Mouse (Mus musculus): Measurements from ENCODE around the gene Klk8. TPM values are rescaled to one million over a fixed set of nuclear protein-coding genes. Genes with fewer than 3 reads are reported as not detected.
A peak's percentile ranks its signal among the peaks of the same experiment; 100 is the strongest.

The Klk8 gene
- polyA plus RNA-seq, 1 experiment: 3.1 TPM

GRCm38 (mm10) chr7:43774802-43775201 lies 22.6 kb upstream of the Klk8 start:
- TF ChIP-seq CTCF (IDR thresholded peaks at IDR 0.05; ENCODE audit: extremely low read depth, insufficient read depth, low read length): no peak
- TF ChIP-seq POLR2A (IDR thresholded peaks at IDR 0.05; ENCODE audit: extremely low read depth, insufficient read depth, low read length): no peak
- Histone ChIP-seq H3K27ac (ENCODE audit: insufficient read depth, low read length) (no peak overlapping the region), H3K4me1 (ENCODE audit: control insufficient read depth, insufficient read depth, low read length) (no peaks in the 10 kb centered on the region), H3K4me3 (ENCODE audit: insufficient read depth, low read length) (no peak overlapping the region)

- Histone ChIP-seq H3K4me3 (ENCODE audit: insufficient read depth, low read length) (no peak overlapping the region), H3K27ac (ENCODE audit: insufficient read depth, low read length) (no peak overlapping the region), H3K4me1 (ENCODE audit: control insufficient read depth, insufficient read depth, low read length) (no peaks in the 10 kb centered on the region)
- no peak for TF ChIP-seq CTCF (IDR thresholded peaks at IDR 0.05; ENCODE audit: extremely low read depth, insufficient read depth, low read length)
- TF ChIP-seq POLR2A (IDR thresholded peaks at IDR 0.05; ENCODE audit: extremely low read depth, insufficient read depth, low read length): no peak
These were observed 21.9 kb upstream of the Klk8 start for GRCm38 (mm10) chr7:43775311-43776057.

- no peak overlapping the region for H3K27ac ChIP-seq (ENCODE audit: insufficient read depth, low read length)
- H3K4me1 ChIP-seq (ENCODE audit: control insufficient read depth, insufficient read depth, low read length): no peaks in the 10 kb centered on the region
- no peak overlapping the region for H3K4me3 ChIP-seq (ENCODE audit: insufficient read depth, low read length)
- no peak for TF ChIP-seq POLR2A (IDR thresholded peaks at IDR 0.05; ENCODE audit: extremely low read depth, insufficient read depth, low read length)
- no peak for TF ChIP-seq CTCF (IDR thresholded peaks at IDR 0.05; ENCODE audit: extremely low read depth, insufficient read depth, low read length)
These were observed 20.9 kb upstream of the Klk8 start for GRCm38 (mm10) chr7:43776506-43776905.

- Histone ChIP-seq H3K4me1 (ENCODE audit: control insufficient read depth, insufficient read depth, low read length) (no peaks in the 10 kb centered on the region), H3K27ac (ENCODE audit: insufficient read depth, low read length) (no peak overlapping the region), H3K4me3 (ENCODE audit: insufficient read depth, low read length) (no peak overlapping the region)
- no peak for TF ChIP-seq CTCF (IDR thresholded peaks at IDR 0.05; ENCODE audit: extremely low read depth, insufficient read depth, low read length)
- no peak for TF ChIP-seq POLR2A (IDR thresholded peaks at IDR 0.05; ENCODE audit: extremely low read depth, insufficient read depth, low read length)
These were observed 20.0 kb upstream of the Klk8 start for GRCm38 (mm10) chr7:43777423-43777822.

GRCm38 (mm10) chr7:43778176-43778970 lies 19.0 kb upstream of the Klk8 start:
- TF ChIP-seq CTCF (IDR thresholded peaks at IDR 0.05; ENCODE audit: extremely low read depth, insufficient read depth, low read length) (no peak), POLR2A (IDR thresholded peaks at IDR 0.05; ENCODE audit: extremely low read depth, insufficient read depth, low read length) (no peak)
- Histone ChIP-seq H3K4me1 (ENCODE audit: control insufficient read depth, insufficient read depth, low read length) (no peaks in the 10 kb centered on the region), H3K27ac (ENCODE audit: insufficient read depth, low read length) (no peak overlapping the region), H3K4me3 (ENCODE audit: insufficient read depth, low read length) (no peak overlapping the region)

GRCm38 (mm10) chr7:43780241-43780640 lies 17.1 kb upstream of the Klk8 start:
- Histone ChIP-seq H3K27ac (ENCODE audit: insufficient read depth, low read length) (no peak overlapping the region), H3K4me1 (ENCODE audit: control insufficient read depth, insufficient read depth, low read length) (no peaks in the 10 kb centered on the region), H3K4me3 (ENCODE audit: insufficient read depth, low read length) (no peak overlapping the region)
- TF ChIP-seq CTCF (IDR thresholded peaks at IDR 0.05; ENCODE audit: extremely low read depth, insufficient read depth, low read length): no peak
- no peak for TF ChIP-seq POLR2A (IDR thresholded peaks at IDR 0.05; ENCODE audit: extremely low read depth, insufficient read depth, low read length)

- no peak within 1 kb of the TSS for H3K27ac ChIP-seq (ENCODE audit: insufficient read depth, low read length)
- H3K4me3 ChIP-seq (ENCODE audit: insufficient read depth, low read length): no peak within 1 kb of the TSS
- TF ChIP-seq POLR2A (IDR thresholded peaks at IDR 0.05; ENCODE audit: extremely low read depth, insufficient read depth, low read length): no peak
- TF ChIP-seq CTCF (IDR thresholded peaks at IDR 0.05; ENCODE audit: extremely low read depth, insufficient read depth, low read length): no peak
- H3K4me1 ChIP-seq (ENCODE audit: control insufficient read depth, insufficient read depth, low read length): no peaks in the 10 kb centered on the region
These were observed 16.6 kb upstream of the Klk8 start, which contains the start of gene Klk10 for GRCm38 (mm10) chr7:43780746-43781145. TSS of gene Klk10 (plus strand) at chr7:43781035.

- Histone ChIP-seq H3K27ac (ENCODE audit: insufficient read depth, low read length) (no peak overlapping the region), H3K4me3 (ENCODE audit: insufficient read depth, low read length) (no peak overlapping the region), H3K4me1 (ENCODE audit: control insufficient read depth, insufficient read depth, low read length) (no peaks in the 10 kb centered on the region)
- TF ChIP-seq POLR2A (IDR thresholded peaks at IDR 0.05; ENCODE audit: extremely low read depth, insufficient read depth, low read length): no peak
- no peak for TF ChIP-seq CTCF (IDR thresholded peaks at IDR 0.05; ENCODE audit: extremely low read depth, insufficient read depth, low read length)
These were observed 15.8 kb upstream of the Klk8 start for GRCm38 (mm10) chr7:43781541-43781940.

GRCm38 (mm10) chr7:43782275-43783265 lies 14.8 kb upstream of the Klk8 start:
- Histone ChIP-seq H3K27ac (ENCODE audit: insufficient read depth, low read length) (no peak overlapping the region), H3K4me3 (ENCODE audit: insufficient read depth, low read length) (no peak overlapping the region), H3K4me1 (ENCODE audit: control insufficient read depth, insufficient read depth, low read length) (no peaks in the 10 kb centered on the region)
- TF ChIP-seq POLR2A (IDR thresholded peaks at IDR 0.05; ENCODE audit: extremely low read depth, insufficient read depth, low read length) (no peak), CTCF (IDR thresholded peaks at IDR 0.05; ENCODE audit: extremely low read depth, insufficient read depth, low read length) (peak; percentile 64)
